Mouse (Mus musculus) adrenal gland, adult 18-20 months (tissue): ENCODE measurements at regions not wholly inside any gene's neighbourhood (a gene's known extent, or its start where the extent isn't known, plus 50 kb on each side); places are given as distances from the start of the nearest gene placed in this dataset.

Experiments used
- DNase-seq, 2 experiments: peaks; one replicate each; pipeline ENCODE4 v3.0.0; 2021 to 2022; ENCODE audit warnings: low spot score in 2 of 2

DNA sequence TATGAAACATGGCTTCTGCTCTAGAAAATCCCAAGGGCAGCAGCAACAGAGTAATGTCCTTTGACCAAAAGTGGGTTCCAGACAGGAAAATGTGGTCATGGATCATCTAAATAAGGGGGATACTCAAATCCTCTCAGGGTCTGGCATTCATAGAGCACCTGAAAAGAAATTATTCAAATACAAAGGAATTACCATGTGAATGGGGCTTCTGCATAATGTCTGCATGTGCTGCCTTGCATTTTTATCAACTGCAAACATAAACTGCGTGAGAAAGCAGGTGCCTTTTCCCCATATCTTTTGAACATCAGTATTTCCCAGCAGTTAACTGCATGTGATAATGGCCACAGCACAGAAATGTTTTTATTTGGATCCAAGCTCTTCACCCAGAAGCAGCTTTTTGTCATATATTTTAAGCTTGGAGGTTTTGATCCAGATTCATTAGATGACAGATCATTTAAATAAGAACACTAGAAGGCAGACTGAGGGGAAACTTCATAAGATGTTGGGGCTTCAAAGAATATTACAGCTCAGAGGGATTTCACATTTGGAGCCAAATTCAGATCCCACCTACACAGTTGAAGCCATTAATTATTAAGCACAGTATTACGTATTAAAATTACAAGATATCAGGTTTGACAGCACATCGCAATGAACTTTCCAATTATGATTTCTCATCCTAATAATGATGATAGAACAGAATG lies 527.8 kb downstream of the Gm11232 start:
- DNase-seq: no peak

DNA sequence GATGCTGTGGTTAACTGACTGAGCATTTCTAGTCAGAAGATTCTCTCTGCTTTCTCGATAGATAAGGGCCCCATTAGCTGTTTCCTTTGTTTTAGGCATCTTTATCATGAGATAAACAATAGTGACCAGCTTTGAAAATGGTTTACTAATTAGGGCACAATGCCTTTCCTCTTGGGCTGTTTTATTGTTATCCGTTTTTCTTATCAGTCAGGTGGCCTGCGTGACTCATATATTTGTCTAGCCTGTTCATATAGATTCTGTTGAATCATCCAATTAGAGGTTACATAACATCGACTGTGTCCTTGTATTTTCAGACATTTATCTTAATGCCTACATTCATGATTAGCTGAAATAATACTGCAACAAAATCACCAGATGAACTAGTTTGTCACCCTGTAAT lies 531.1 kb downstream of the Gm11232 start:
- no peak for DNase-seq

DNA sequence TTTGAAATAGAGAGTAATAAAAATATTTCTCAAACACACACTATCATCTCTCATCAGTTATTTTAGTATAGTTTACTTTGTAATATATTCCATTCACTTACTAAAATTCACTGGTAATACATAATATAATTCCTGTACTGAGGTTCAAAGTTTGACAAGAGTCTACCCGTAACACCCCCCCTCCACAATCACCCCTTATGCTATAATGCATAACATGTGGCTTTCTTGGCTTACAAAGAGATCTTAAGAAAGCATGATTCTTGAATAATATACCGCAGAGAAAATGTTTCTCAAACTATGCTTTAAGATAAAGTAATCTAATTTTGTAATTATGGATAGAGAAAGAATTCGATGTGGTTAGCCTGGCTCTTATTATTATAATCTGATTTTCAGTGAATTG lies 539.7 kb downstream of the Gm11232 start:
- DNase-seq: no peak

GRCm38 (mm10) chr4:71187801-71188200 lies 570.0 kb downstream of the Gm11232 start:
- DNase-seq: no peak

- DNase-seq: no peak
These were observed 580.1 kb downstream of the Gm11232 start for GRCm38 (mm10) chr4:71177661-71178060.

- DNase-seq: no peak
These were observed 592.0 kb downstream of the Gm11232 start for GRCm38 (mm10) chr4:71165802-71166201.

DNA sequence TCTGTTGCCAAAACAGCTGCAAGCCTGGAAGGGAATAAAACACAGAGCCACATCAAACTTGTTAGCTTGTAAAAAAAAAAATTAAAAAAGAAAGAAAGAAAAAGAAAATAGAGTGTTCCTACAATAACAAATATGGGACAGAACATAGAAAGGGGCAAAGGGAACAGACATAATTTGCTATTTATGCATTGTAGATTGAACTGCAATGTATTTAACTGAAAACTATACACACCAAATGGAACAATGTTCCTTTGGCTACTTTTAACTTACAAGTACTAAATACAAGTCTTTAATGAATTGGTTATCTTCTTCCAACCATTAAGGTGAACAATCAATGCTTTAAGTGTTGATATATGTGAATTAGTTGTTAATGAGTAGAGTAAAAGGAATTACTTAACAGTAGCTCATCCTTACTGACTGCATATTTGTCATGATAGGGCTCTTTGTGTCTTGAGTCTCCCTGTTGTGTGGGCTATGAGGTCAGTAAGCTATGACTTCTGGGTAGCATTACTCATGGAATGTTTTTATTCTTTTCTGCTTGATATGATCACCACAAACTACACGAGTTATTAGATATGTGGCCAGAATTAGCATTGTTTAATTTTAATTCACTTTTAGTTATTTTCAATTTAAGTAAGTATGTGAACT lies 597.0 kb upstream of the Megf9 start:
- no peak for DNase-seq

- no peak for DNase-seq
These were observed 596.3 kb upstream of the Megf9 start for GRCm38 (mm10) chr4:71130946-71131669.

GRCm38 (mm10) chr4:71129306-71129705 lies 594.5 kb upstream of the Megf9 start:
- DNase-seq: no peak
